Mouse (Mus musculus) embryonic facial prominence, embryonic 13.5 days (tissue): ENCODE results near the gene Farp1. TPM values are rescaled to one million over a fixed set of nuclear protein-coding genes. Genes with fewer than 3 reads are reported as not detected.

Experiments used
- ATAC-seq: fragments of 200-750 bp; cut with Nextera tagmentation; 2 replicates; pipeline ENCODE4 v1.8.0; 2017; ENCODE audit warnings: low read depth; ENCODE audit not compliant: insufficient number of reproducible peaks, insufficient read depth, low FRiP score, low TSS enrichment
- H3K27ac ChIP-seq: fragments of 300-500 bp; sonication (generic); 2 replicates; pipeline ENCODE4 v1.5.1; 2015; ENCODE audit warnings: moderate library complexity, mild to moderate bottlenecking, inconsistent platforms
- H3K27me3 ChIP-seq: fragments of 300-500 bp; sonication (generic); 2 replicates; pipeline ENCODE4 v1.6.1; 2015; ENCODE audit warnings: mild to moderate bottlenecking, inconsistent platforms
- H3K36me3 ChIP-seq: fragments of 300-500 bp; sonication (generic); 2 replicates; pipeline ENCODE4 v1.6.1; 2015; ENCODE audit warnings: mild to moderate bottlenecking, inconsistent platforms
- H3K4me1 ChIP-seq: fragments of 300-500 bp; sonication (generic); 2 replicates; pipeline ENCODE4 v1.6.1; 2015; ENCODE audit warnings: inconsistent platforms
- H3K4me2 ChIP-seq: fragments of 300-500 bp; sonication (generic); 2 replicates; pipeline ENCODE4 v1.6.1; 2015; ENCODE audit warnings: moderate library complexity, mild to moderate bottlenecking, inconsistent platforms
- H3K4me3 ChIP-seq: fragments of 300-500 bp; sonication (generic); 2 replicates; pipeline ENCODE4 v1.5.1; 2015; ENCODE audit warnings: mild to moderate bottlenecking, inconsistent platforms
- H3K9ac ChIP-seq: fragments of 300-500 bp; sonication (generic); 2 replicates; pipeline ENCODE4 v1.6.1; 2015; ENCODE audit warnings: mild to moderate bottlenecking, inconsistent platforms
- H3K9me3 ChIP-seq: fragments of 300-500 bp; sonication (generic); 2 replicates; pipeline ENCODE4 v1.6.1; 2016; ENCODE audit warnings: inconsistent platforms
- WGBS: fragments of 180-500 bp; shearing (Covaris S2); methylation state at CpG from one replicate; pipeline ENCODE4 v1.1.7; 2015; ENCODE audit warnings: mixed read lengths; 5-methylcytosine and 5-hydroxymethylcytosine counted together
- polyA plus RNA-seq: library from polyadenylated mRNA; unstranded; fragments of >200 nt; fragmentation: Nextera tagmentation; extraction: Ambion mirVana; gene quantifications from 2 replicates; pipeline ENCODE4 v1.2.1, GENCODE M21; 2015

The Farp1 gene
- polyA plus RNA-seq, 1 experiment from 2014 or later = 38.7 TPM

DNA sequence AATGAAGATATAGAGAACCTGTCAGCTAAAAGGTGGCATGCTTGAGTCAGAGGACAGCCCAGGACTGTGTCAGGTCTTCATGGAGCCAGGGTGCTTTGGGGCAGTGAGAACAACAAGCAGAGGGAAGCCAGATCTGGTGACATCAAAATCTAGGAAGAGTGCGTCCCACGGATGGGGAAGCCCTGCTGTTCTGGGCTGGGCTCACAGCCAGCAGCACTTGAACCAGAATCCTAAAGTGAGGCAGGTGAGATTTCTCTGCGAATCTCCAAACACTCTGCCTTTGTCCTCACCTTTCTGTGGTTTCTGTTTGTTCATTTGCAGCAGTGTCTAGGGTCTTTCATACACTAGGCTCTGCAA is 173.1 kb downstream of the Farp1 start:
- Histone ChIP-seq H3K36me3 (peaks cover 44% of the 10 kb centered on the region), H3K27me3 (no peaks in the 10 kb centered on the region), H3K4me3 (no peak overlapping the region), H3K9ac (no peak overlapping the region), H3K4me1 (peaks cover 23% of the 10 kb centered on the region), H3K9me3 (no peaks in the 10 kb centered on the region), H3K27ac (no peak overlapping the region), H3K4me2 (no peak overlapping the region)
- no peak for ATAC-seq
- 78% methylated on average over 3 of the region's 3 CpGs for whole genome bisulfite sequencing

DNA sequence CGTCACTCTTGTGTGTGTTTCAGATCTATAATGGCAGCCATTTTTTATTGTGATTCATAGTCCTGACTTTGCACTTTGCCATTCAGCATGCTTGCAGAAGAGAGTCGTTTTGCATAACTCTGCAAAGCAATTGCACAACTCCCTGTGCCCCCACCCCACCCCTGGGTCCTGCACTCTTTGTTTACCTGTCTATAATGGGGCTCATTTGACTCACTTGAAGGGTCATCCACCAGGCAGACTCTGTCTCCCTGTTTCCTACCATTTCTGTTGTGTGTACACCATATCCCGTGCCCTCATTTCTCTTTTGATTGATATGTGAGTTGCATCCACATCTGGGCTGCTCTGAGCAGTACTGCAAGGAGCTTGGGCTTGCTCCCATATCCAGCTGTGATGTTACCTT is 175.3 kb downstream of the Farp1 start:
- peaks cover 17% of the 10 kb centered on the region for H3K4me1 ChIP-seq
- H3K27me3 ChIP-seq = no peaks in the 10 kb centered on the region
- peaks cover 46% of the 10 kb centered on the region for H3K36me3 ChIP-seq
- no peak overlapping the region for H3K4me3 ChIP-seq
- H3K9ac ChIP-seq = no peak overlapping the region
- H3K4me2 ChIP-seq = no peak overlapping the region
- H3K9me3 ChIP-seq = no peaks in the 10 kb centered on the region
- no peak for ATAC-seq
- WGBS = 90% methylated on average over 3 of the region's 3 CpGs
- H3K27ac ChIP-seq = no peak overlapping the region

DNA sequence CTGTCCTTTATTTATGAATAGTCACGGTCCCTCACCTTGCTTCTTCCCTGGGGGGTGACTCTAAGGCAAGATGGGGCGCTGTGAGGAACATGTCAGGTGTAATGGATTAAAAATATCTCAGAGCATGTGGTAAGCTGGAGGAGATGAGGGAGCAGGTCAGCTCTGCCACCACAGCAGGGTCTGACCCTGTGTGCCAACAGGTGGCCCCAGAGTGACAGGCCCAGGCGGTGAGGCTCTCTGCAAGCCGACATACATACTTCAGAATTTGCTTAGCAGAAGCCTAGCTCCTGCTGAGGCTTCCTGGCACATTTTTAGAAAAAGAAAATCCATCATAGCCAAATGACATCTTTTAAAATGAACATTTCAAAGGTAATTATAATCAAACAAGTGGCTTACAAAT is 178.7 kb downstream of the Farp1 start:
- Histone ChIP-seq H3K27me3 (no peaks in the 10 kb centered on the region), H3K4me1 (peaks cover 24% of the 10 kb centered on the region), H3K27ac (no peak overlapping the region), H3K9ac (no peak overlapping the region), H3K36me3 (peaks cover 31% of the 10 kb centered on the region), H3K4me3 (no peak overlapping the region), H3K9me3 (no peaks in the 10 kb centered on the region), H3K4me2 (no peak overlapping the region)
- ATAC-seq = no peak
- WGBS = 65% methylated on average over 4 of the region's 4 CpGs

DNA sequence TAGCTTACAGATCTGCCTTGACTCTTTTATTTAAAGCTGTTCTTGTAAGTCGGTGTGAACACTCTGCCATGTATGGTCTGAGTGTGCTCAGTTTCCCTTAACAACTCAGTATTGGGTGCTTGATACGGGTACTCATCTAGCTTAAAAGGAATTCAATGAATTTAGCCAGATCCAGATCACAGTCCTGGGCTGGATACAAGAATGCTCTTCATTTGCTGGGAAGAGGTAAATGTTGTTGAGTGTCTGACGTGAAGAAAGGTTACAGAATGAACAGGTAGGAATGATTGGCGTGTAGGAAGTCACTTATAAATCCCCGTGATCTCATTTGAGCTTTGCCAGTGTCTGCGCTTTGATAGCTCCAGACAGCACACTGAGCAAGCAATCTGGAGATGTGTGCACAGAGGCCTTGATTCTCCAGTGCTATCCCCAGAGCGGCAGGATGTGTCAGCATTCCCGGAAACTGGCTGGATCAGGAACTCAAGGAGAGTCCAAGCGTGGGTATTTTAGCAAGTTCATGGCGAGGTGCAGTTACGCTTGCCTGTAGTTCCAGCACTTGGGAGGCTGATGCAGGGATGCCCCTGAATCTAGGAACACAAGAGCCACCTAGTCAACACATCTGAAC is 179.7 kb downstream of the Farp1 start:
- Histone ChIP-seq H3K27ac (peak overlapping the region; percentile 34; the same call in 1 of the 2 replicates), H3K4me1 (peaks cover 24% of the 10 kb centered on the region), H3K27me3 (no peaks in the 10 kb centered on the region), H3K36me3 (peaks cover 22% of the 10 kb centered on the region), H3K4me3 (no peak overlapping the region), H3K4me2 (no peak overlapping the region), H3K9ac (no peak overlapping the region), H3K9me3 (no peaks in the 10 kb centered on the region)
- WGBS = 88% methylated on average over 11 of the region's 11 CpGs
- ATAC-seq = no peak

DNA sequence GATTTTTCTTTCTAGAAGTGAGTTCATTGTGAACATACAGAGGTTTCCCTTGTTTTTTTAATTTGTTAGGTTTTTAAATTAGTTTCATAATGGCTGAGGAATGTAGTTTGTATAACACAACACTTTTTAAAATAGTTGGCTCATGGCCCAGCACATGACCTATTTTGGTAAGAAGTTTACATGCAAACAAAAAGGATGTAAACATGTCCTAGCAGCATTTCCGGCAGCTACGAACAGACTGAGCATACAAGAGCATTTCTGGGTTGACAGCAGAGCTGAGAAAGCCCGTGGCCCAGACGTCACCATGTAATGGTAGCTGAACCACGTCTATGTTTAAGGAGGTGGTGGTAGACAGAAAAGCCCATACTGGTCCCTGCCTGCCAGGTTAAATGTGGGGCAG is 180.8 kb downstream of the Farp1 start:
- 48% methylated on average over 5 of the region's 5 CpGs for WGBS
- ATAC-seq = no peak
- H3K27ac ChIP-seq = peak overlapping the region; percentile 44; the same call in 1 of the 2 replicates
- no peak overlapping the region for H3K4me2 ChIP-seq
- H3K4me1 ChIP-seq = peaks cover 24% of the 10 kb centered on the region
- peaks cover 19% of the 10 kb centered on the region for H3K36me3 ChIP-seq
- no peaks in the 10 kb centered on the region for H3K9me3 ChIP-seq
- H3K27me3 ChIP-seq = no peaks in the 10 kb centered on the region
- no peak overlapping the region for H3K9ac ChIP-seq
- no peak overlapping the region for H3K4me3 ChIP-seq

DNA sequence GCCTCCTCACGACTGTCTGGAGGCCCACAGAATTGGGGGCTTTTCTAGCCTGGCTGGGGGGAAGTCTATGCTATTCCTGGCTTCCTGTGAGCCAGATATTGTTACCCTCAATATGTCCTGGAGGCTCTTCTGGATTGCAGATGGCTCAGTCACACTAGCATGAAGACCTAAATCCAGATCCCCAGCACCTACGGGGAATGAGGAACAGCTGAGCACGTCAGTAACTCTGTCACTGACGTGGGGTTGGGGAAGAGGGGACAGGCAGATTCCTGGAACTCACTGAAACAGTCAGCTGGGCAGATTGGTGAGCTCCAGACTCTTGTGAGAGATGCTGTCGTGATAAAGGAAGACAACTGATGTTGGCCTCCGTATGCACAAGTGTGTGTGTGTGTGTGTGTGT is 181.7 kb downstream of the Farp1 start:
- H3K9ac ChIP-seq = no peak overlapping the region
- no peak overlapping the region for H3K27ac ChIP-seq
- H3K9me3 ChIP-seq = no peaks in the 10 kb centered on the region
- 42% methylated on average over 6 of the region's 6 CpGs for WGBS
- H3K27me3 ChIP-seq = no peaks in the 10 kb centered on the region
- no peak for ATAC-seq
- H3K4me3 ChIP-seq = no peak overlapping the region
- peaks cover 24% of the 10 kb centered on the region for H3K4me1 ChIP-seq
- peaks cover 27% of the 10 kb centered on the region for H3K36me3 ChIP-seq
- H3K4me2 ChIP-seq = no peak overlapping the region

DNA sequence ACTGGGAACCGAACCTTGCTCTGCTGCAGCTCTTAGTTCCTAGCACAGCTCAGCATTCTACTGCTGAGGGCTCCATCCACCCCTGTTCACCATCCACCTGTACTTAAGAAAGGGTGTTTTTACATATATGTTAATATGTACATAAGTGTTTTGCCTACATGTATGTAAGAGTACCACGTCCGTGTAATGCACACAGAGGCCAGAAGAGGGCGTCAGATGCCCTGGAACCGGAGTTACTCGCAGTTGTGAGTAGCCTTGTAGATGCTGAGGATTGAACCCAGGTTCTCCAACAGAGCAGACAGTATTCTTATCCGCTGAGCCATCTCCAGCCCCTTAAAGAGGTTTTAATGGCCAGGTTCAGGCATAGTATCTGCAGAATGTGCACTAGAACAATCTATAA is 183.6 kb downstream of the Farp1 start:
- 80% methylated on average over 7 of the region's 7 CpGs for WGBS
- ATAC-seq = no peak
- peaks cover 24% of the 10 kb centered on the region for H3K4me1 ChIP-seq
- peaks cover 29% of the 10 kb centered on the region for H3K36me3 ChIP-seq
- H3K4me3 ChIP-seq = no peak overlapping the region
- no peaks in the 10 kb centered on the region for H3K9me3 ChIP-seq
- H3K27me3 ChIP-seq = no peaks in the 10 kb centered on the region
- no peak overlapping the region for H3K4me2 ChIP-seq
- no peak overlapping the region for H3K27ac ChIP-seq
- no peak overlapping the region for H3K9ac ChIP-seq

- H3K4me1 ChIP-seq = peaks cover 24% of the 10 kb centered on the region
- no peak overlapping the region for H3K4me3 ChIP-seq
- H3K9ac ChIP-seq = no peak overlapping the region
- WGBS = 73% methylated on average over 10 of the region's 10 CpGs
- no peak overlapping the region for H3K4me2 ChIP-seq
- no peaks in the 10 kb centered on the region for H3K27me3 ChIP-seq
- ATAC-seq = no peak
- H3K36me3 ChIP-seq = peaks cover 33% of the 10 kb centered on the region
- no peak overlapping the region for H3K27ac ChIP-seq
- H3K9me3 ChIP-seq = no peaks in the 10 kb centered on the region
These were observed 184.4 kb downstream of the Farp1 start for GRCm38 (mm10) chr14:121219226-121220039.

DNA sequence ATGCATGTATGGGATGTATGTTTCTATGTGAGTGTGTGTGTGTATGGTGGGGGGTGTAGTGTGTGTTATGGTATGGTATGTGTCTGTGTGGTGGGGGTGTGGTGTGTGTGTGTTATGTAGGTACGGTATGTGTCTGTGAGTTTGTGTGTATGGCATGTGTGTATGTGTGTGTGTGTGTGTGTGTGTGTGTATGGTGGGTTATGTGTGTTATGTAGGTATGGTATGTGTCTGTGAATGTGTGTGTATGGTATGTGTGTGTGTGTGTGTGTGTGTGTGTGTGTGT is 185.0 kb downstream of the Farp1 start:
- H3K27ac ChIP-seq = no peak overlapping the region

GRCm38 (mm10) chr14:121220723-121221122 is 185.7 kb downstream of the Farp1 start:
- 86% methylated on average over 5 of the region's 5 CpGs for WGBS
- ATAC-seq = no peak
- Histone ChIP-seq H3K27me3 (no peaks in the 10 kb centered on the region), H3K4me1 (peaks cover 14% of the 10 kb centered on the region), H3K9me3 (no peaks in the 10 kb centered on the region), H3K4me3 (no peak overlapping the region), H3K4me2 (no peak overlapping the region), H3K9ac (no peak overlapping the region), H3K36me3 (peaks cover 42% of the 10 kb centered on the region), H3K27ac (no peak overlapping the region)

More for the DNA sequence above, 185.0 kb downstream of the Farp1 start:
- Histone ChIP-seq H3K9me3 (no peaks in the 10 kb centered on the region), H3K36me3 (peaks cover 36% of the 10 kb centered on the region), H3K4me3 (no peak overlapping the region), H3K4me2 (no peak overlapping the region), H3K4me1 (peaks cover 20% of the 10 kb centered on the region), H3K27me3 (no peaks in the 10 kb centered on the region), H3K9ac (no peak overlapping the region)
- ATAC-seq = no peak
- 97% methylated on average over 1 of the region's 1 CpGs for WGBS

GRCm38 (mm10) chr14:121225804-121226203 is 190.8 kb downstream of the Farp1 start:
- 64% methylated on average over 11 of the region's 11 CpGs for WGBS
- ATAC-seq = no peak
- no peaks in the 10 kb centered on the region for H3K4me1 ChIP-seq
- no peak overlapping the region for H3K9ac ChIP-seq
- H3K27ac ChIP-seq = no peak overlapping the region
- no peak overlapping the region for H3K4me3 ChIP-seq
- H3K9me3 ChIP-seq = no peaks in the 10 kb centered on the region
- no peaks in the 10 kb centered on the region for H3K27me3 ChIP-seq
- peaks cover 59% of the 10 kb centered on the region for H3K36me3 ChIP-seq
- no peak overlapping the region for H3K4me2 ChIP-seq

- no peak overlapping the region for H3K4me3 ChIP-seq
- peaks cover 63% of the 10 kb centered on the region for H3K36me3 ChIP-seq
- H3K4me1 ChIP-seq = 0 out of 2 replicates have a peak, but pooled peaks cover 3% of the 10 kb centered on the region
- WGBS = 90% methylated on average over 9 of the region's 9 CpGs
- H3K9ac ChIP-seq = no peak overlapping the region
- H3K27me3 ChIP-seq = no peaks in the 10 kb centered on the region
- no peak for ATAC-seq
- H3K27ac ChIP-seq = no peak overlapping the region
- no peaks in the 10 kb centered on the region for H3K9me3 ChIP-seq
- H3K4me2 ChIP-seq = no peak overlapping the region
These were observed 194.2 kb downstream of the Farp1 start for GRCm38 (mm10) chr14:121229036-121229773.
